Mouse (Mus musculus): Measurements from ENCODE around the gene C1ql1.
A peak's percentile ranks its signal among the peaks of the same experiment; 100 is the strongest.
"Not testable (repeated sequence)": the region's sequence is repeated elsewhere in the genome, so short reads cannot be mapped to it uniquely, and the experiment has no call there.

The C1ql1 gene

GRCm38 (mm10) chr11:102946265-102946991 is at the start of gene C1ql1:
C1ql1 (minus strand) TSS chr11:102946688.
- DNase-seq (ENCODE audit: low spot score): peak; percentile 83

- no peak for DNase-seq (ENCODE audit: low spot score)
Measured at GRCm38 (mm10) chr11:102994952-102995351, 48.5 kb upstream of the C1ql1 start.

- DNase-seq (ENCODE audit: low spot score): no peak
Measured at GRCm38 (mm10) chr11:102993420-102994029, 47.0 kb upstream of the C1ql1 start.

GRCm38 (mm10) chr11:102992940-102993339 is 46.5 kb upstream of the C1ql1 start:
- no peak for DNase-seq (ENCODE audit: low spot score)

- DNase-seq (ENCODE audit: low spot score): no peak
Measured at GRCm38 (mm10) chr11:102991681-102992080, 45.2 kb upstream of the C1ql1 start.

- peak; percentile 28 for DNase-seq (ENCODE audit: low spot score)
Measured at GRCm38 (mm10) chr11:102990152-102990663, 43.7 kb upstream of the C1ql1 start.

- DNase-seq (ENCODE audit: low spot score): no peak
Measured at GRCm38 (mm10) chr11:102989641-102990151, 43.2 kb upstream of the C1ql1 start.

GRCm38 (mm10) chr11:102985160-102985559 is 38.7 kb upstream of the C1ql1 start:
- DNase-seq (ENCODE audit: low spot score): no peak

GRCm38 (mm10) chr11:102984615-102985014 is 38.1 kb upstream of the C1ql1 start:
- DNase-seq (ENCODE audit: low spot score): no peak

- DNase-seq (ENCODE audit: low spot score): no peak
Measured at GRCm38 (mm10) chr11:102984086-102984485, 37.6 kb upstream of the C1ql1 start.

- no peak for DNase-seq (ENCODE audit: low spot score)
Measured at GRCm38 (mm10) chr11:102981151-102981890, 34.8 kb upstream of the C1ql1 start.

GRCm38 (mm10) chr11:102978052-102978666 is 31.7 kb upstream of the C1ql1 start:
- no peak for DNase-seq (ENCODE audit: low spot score)

- not testable (repeated sequence) for DNase-seq (ENCODE audit: low spot score)
Measured at GRCm38 (mm10) chr11:102975966-102976365, 29.5 kb upstream of the C1ql1 start.

- DNase-seq (ENCODE audit: low spot score): no peak
Measured at GRCm38 (mm10) chr11:102972326-102972725, 25.8 kb upstream of the C1ql1 start.

GRCm38 (mm10) chr11:102971604-102972003 is 25.1 kb upstream of the C1ql1 start:
- DNase-seq (ENCODE audit: low spot score): no peak

GRCm38 (mm10) chr11:102964547-102965091 is 18.1 kb upstream of the C1ql1 start:
- DNase-seq (ENCODE audit: low spot score): no peak

GRCm38 (mm10) chr11:102963855-102964546 is 17.5 kb upstream of the C1ql1 start:
- no peak for DNase-seq (ENCODE audit: low spot score)

- DNase-seq (ENCODE audit: low spot score): no peak
Measured at GRCm38 (mm10) chr11:102963246-102963854, 16.9 kb upstream of the C1ql1 start.

GRCm38 (mm10) chr11:102962861-102963245 is 16.4 kb upstream of the C1ql1 start:
- DNase-seq (ENCODE audit: low spot score): no peak

- DNase-seq (ENCODE audit: low spot score): no peak
Measured at GRCm38 (mm10) chr11:102961082-102961481, 14.6 kb upstream of the C1ql1 start.

GRCm38 (mm10) chr11:102958870-102959269 is 12.4 kb upstream of the C1ql1 start:
- no peak for DNase-seq (ENCODE audit: low spot score)
